Mouse (Mus musculus): ENCODE data around the gene Tnni2.

Tnni2 gene

DNA sequence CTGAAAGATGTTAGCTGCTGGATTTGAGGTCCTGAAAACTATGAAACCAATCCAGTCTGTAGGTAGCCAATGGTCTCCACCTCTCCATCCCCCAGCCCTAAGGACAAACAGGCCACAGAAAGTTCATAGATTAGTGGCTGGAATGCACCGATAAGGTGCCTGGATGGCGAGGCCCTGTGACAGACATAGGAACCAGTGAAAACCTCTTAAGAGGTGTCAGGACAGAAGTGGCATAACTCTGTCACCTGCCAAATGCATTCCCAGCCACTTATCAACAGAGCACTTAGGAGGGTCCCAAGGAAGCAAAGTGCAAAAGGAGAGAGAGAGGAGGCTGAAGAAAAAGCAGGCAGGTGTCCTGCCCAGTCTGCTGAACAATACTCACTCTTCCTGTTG lies 17.7 kb downstream of the Tnni2 start:
- DNase-seq (ENCODE audit: low spot score in 2 of 2): no peak

DNA sequence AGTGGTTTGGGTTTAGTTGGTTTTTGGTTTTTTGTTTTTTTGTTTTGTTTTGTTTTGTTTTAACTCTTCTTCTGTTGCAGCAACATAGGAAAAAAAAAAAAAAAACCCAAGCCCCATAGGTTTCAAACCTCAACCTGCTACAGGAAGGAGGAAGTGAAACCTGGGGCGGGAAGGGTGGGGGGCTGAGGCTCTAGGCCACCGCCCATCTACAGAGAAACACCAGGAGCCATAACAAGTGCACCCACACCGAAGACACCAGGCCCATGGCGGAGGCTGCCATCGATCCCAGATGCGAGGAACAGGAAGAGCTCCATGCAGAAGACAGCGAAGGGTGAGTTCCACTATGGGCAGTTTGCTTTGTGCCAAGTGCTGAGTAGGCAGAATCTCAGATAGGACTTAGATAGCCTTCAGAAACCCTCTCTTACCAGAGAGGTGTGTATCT lies 19.0 kb downstream of the Tnni2 start, which contains the start of gene Lsp1:
TSS of gene Lsp1 (plus strand) at position 174 of the 442 bp plus-strand sequence.
- DNase-seq (ENCODE audit: low spot score in 2 of 2): no peak

GRCm38 (mm10) chr7:142461446-142461845 lies 19.8 kb downstream of the Tnni2 start:
- no peak for DNase-seq (ENCODE audit: low spot score in 2 of 2)

DNA sequence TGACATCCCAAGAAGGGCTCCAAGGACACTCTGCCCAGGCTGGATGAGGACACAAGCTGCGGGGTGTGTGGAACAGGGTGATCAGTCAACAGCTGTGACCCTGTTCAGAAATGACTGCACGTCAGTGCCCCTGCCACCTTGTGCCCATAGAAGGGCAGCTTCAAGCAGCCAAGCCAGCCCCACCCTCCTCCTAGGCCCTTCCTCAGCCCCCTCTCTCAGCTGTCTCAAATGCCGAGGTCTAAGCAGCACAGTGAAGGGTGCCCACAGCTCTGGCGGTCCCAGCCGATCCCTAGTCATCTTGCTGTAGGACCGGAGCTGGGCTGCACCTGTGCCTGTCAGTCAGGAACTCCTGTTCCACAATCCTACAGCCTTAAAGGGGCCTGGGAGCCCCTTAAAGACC lies 20.6 kb downstream of the Tnni2 start:
- DNase-seq (ENCODE audit: low spot score in 2 of 2): no peak

- no peak for DNase-seq (ENCODE audit: low spot score in 2 of 2)
Measured at GRCm38 (mm10) chr7:142462594-142463078, 21.0 kb downstream of the Tnni2 start.

GRCm38 (mm10) chr7:142470171-142470691 lies 28.6 kb downstream of the Tnni2 start:
- no peak for DNase-seq (ENCODE audit: low spot score in 2 of 2)

DNA sequence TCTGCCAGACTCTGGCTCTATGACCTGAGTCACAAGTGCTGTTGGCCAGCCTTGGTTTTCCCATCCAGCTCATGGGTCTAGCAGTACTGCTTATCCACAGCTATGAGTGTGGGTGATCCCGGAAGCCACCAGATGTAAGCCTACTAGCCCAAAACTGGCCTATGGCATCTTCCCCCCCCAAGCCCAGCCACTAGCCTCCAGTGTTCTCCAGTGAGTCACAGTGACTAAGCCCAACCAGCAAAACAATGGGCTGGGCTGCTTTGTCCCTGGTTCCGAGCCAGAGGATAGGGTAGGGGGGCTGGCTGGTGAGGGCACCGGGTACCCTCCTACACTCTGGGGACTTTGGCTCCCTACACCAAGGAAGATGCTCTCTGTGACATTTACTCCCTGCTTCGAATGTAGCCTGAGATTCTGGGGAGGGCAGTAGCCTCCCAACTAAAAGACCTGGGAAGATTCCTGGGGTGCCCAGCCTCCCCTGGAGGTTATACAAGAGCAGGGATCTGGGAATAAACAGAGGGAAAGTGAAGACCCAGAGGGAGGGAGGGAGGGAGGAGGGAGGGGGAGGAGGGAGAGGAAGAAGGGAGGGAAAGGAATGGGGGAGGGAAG lies 29.3 kb downstream of the Tnni2 start:
- no peak for DNase-seq (ENCODE audit: low spot score in 2 of 2)

GRCm38 (mm10) chr7:142471414-142471861 lies 29.8 kb downstream of the Tnni2 start:
- no peak for DNase-seq (ENCODE audit: low spot score in 2 of 2)

DNA sequence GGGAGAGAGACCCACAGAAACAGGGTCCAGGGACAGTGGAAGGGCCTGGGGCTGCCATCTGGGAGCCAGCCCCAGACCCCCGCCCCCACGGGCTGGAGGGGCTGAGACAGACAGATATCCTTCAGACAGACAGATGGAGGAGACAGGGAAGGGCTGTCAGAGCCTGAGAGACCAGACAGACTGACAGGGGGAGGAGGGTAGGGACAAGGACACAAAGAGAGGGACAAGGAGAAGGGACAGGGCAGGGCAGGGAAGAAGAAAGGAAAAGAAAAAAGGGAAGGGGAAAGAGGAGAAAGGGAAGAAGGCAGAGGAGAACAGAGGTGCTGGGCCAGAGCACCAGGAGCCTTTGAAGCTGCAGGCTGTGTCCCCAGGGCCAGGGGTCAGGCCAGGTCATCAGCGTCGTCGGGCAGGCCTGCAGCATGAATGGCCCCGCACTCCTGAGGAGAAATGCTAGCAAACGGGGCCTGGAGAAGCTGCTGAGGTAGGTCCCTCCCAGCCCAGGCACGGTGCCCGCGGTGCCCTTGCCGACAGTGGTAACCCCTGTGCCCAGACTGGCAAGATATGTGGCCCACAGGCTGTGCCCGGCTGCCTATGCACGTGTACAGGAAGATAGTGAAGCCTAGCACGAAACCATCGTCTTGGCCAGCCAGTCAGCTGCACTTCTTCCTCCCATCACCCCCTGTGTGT lies 30.4 kb downstream of the Tnni2 start:
- DNase-seq (ENCODE audit: low spot score in 2 of 2): no peak

DNA sequence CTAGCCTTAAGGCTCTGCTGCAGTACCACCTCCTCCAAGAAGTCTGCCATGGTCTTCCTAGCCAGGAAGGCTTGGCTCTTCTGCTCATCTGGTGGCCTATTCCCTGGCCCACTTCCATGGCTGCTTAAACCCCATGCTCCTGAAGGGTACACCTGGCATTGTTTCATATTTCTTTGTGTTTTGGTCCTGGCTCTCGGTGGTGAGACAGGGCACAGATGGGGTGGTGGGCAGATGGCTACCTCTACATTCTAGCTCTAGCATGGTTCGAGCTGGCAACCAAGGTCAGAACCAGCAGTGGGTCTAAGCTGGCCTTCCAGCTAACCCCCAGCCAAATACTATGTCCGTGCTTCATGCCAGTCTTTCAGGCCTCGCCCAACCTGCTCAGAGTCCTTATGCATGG lies 31.3 kb downstream of the Tnni2 start:
- no peak for DNase-seq (ENCODE audit: low spot score in 2 of 2)

DNA sequence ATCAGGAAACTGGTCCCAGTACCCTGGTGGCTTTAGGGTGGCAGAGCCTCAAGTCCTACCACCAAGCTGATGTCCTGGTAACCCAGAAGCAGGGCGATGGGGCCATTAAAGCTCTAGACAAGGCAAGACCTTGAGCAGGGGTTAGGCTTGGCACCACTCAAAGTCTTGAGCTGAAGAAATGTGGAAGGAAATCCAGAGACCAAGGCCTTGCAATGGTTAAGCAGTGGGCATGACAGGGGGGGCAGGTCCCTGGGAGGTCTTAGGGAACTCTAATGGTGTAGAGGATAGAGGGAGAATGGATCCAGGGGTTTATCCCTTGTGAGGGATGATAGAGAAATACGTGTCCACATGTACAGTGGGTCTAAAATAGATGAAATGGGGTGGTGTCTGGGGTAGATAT lies 31.9 kb downstream of the Tnni2 start:
- no peak for DNase-seq (ENCODE audit: low spot score in 2 of 2)

- DNase-seq (ENCODE audit: low spot score in 2 of 2): no peak
Measured at GRCm38 (mm10) chr7:142474799-142475198, 33.2 kb downstream of the Tnni2 start.

- no peak for DNase-seq (ENCODE audit: low spot score in 2 of 2)
Measured at GRCm38 (mm10) chr7:142475641-142476040, 34.0 kb downstream of the Tnni2 start.

DNA sequence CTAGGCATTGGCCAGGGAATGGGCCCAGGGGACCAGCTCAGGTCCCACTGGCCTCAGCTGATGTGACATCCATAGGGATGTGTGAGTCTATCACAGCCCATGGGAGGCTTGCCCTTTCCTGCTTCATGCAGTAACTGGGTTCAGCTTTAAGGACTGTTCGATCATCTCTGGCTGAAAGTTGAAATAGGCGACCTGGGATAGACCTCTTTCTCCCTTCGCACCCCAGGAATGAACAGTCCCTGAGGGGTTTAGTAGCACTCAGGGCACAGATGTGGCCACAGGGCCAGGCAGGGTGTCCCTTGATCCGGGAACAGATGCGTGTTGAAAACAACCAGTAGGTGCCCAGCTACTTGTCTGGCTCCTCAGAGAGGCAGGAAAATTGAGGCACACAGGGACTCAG lies 34.7 kb downstream of the Tnni2 start:
- no peak for DNase-seq (ENCODE audit: low spot score in 2 of 2)

DNA sequence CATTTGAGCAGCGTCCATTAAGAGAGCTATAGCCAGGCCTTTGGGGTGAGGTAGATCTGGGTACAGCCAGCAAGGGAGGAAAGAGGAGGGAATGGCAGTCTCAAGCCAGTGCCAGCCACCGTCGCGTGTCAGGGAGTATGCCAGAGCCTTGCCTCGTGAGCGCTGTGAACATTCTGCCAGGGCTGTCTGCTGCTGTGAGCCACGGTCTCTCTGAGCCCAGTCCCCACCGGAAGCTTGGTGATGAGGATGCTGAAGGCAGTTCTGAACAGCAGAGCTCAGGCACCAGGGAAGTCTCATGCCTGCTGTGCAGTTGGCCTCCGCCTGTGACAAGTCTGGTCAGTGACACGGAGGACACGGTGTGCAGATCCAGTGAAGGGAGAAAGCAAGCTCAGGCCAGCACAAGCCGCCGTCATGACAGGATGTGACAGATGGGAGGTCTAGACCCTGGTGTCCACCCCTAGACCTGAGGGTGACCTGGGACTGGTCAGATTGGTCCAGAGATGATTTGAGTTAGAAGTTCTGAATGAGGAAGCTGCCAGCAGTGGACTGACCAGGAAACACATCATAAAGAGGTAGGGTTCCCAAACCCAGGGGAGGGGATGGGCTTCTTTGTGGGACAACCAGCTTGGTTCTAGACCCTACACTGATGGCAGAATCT lies 35.3 kb downstream of the Tnni2 start:
- DNase-seq (ENCODE audit: low spot score in 2 of 2): no peak

DNA sequence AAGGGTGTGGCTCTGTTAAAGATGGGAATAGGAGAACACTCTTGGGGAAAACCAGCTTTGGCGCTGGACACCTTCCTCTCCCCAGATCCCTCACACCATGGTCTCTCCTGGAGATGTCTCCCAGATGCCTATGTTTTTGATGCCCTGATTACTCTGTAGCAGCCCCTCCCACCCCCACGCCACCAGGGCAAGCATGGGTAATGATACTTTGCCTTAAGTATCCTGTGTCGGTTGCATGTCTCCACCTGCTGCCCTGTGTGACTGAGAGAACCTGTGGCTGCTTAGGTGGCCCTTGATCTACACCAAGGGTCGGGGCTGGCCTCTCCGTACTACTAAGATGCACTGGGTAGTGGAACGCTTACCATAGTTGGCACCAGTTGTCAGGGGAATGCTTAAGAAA lies 36.4 kb downstream of the Tnni2 start:
- no peak for DNase-seq (ENCODE audit: low spot score in 2 of 2)

- DNase-seq (ENCODE audit: low spot score in 2 of 2): no peak
Measured at GRCm38 (mm10) chr7:142478574-142478973, 37.0 kb downstream of the Tnni2 start.

- DNase-seq (ENCODE audit: low spot score in 2 of 2): no peak
Measured at GRCm38 (mm10) chr7:142479307-142479706, 37.7 kb downstream of the Tnni2 start.

DNA sequence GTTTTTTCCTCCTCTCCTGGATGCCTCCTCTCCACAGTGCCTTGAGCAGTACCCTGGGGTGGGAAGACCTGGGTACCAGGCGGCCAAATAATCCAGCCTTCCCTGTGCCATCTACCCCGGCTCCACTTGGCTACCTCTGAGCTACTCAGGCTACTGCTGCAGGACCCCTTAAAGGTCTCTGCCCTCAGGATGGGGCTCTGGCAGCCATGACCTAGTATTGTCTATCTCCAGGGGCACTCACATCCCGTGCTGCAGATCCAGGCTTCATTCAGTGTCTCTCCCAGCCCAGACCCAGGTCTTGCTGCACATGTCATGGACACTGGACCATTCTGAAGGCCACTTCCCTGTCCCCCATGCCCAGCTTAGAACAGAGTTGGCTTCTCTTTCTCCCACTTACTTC lies 38.3 kb downstream of the Tnni2 start:
- DNase-seq (ENCODE audit: low spot score in 2 of 2): no peak

- no peak for DNase-seq (ENCODE audit: low spot score in 2 of 2)
Measured at GRCm38 (mm10) chr7:142480661-142481060, 39.1 kb downstream of the Tnni2 start.

GRCm38 (mm10) chr7:142481186-142481567 lies 39.6 kb downstream of the Tnni2 start:
- no peak for DNase-seq (ENCODE audit: low spot score in 2 of 2)

- DNase-seq (ENCODE audit: low spot score in 2 of 2): no peak
Measured at GRCm38 (mm10) chr7:142481568-142482255, 40.1 kb downstream of the Tnni2 start.
